ENCODE assay signal across 14 mouse cellular contexts in the genomic region with DNA sequence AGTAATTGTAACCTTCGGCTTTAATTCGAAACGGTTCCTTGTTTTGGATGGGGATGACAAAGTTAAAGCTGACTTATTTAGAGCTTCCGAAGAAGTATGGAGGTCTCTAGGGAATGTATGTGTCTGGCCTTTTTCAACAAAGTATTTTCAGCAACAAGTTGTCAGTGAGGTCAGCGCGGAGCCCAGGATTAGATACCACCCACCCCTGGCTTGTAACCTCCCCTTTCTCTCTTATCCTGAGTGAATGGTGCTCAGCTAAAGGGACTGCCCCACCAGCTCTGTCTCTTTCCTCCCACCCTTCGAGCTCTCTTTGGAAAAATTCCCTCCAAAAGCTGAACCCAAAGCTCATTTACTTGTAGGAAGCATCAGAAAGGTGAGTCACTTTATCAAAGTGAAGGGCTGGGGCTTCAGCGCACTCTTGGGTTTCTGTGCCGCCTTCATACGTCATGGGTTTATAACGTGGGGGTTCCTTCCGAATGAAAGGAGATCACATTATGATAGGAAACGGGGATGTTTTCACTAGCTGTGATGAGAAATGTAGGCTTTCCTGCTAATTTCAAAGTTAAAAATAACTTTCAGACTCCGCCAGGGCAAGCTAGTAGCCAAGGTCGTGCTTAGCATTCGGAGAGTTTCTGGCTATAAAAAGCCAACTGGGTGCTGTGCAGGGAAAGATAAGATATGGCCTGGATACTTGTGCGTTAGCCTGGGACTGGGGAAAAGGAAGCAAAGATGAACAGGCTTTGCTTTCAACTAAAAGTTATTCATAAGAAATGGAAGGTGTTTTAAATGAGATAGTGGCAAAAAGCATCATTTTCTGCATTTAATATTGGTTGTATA. TPM values are rescaled to one million over a fixed set of nuclear protein-coding genes. Genes with fewer than 3 reads are reported as not detected.
A peak's percentile ranks its signal among the peaks of the same experiment; 100 is the strongest.
DNase-seq lines count a peak whose midpoint lies in the region; ATAC-seq and TF ChIP-seq lines count a peak whose summit lies in the region.
"Had no signal": no experiment of that assay in that cellular context is flagged by ENCODE, and none has a peak within 500 bp of the region (broad histone marks: within the 10 kb centered on the region; RNA-seq: fewer than 3 reads in every experiment).

No protein-coding gene starts in this region.

- TF ChIP-seq POLR2A in kidney, adult 2 months (IDR thresholded peaks at IDR 0.05; ENCODE audit: low read depth, low read length): no peak
- TF ChIP-seq POLR2A in MEL (IDR thresholded peaks at IDR 0.05; ENCODE audit: control insufficient read depth in 1 of 2, insufficient read depth in 1 of 2, low read depth in 1 of 2, low read length in 2 of 2, poor library complexity in 1 of 2): no peak

- no peak overlapping the region for H3K9ac ChIP-seq in MEL (ENCODE audit: control insufficient read depth, low read depth, low read length, poor library complexity, severe bottlenecking)
- H3K9ac ChIP-seq in intestine, postnatal 0 days (ENCODE audit: low read depth, low read length): no peak overlapping the region
- H3K9ac ChIP-seq: embryonic facial prominence, embryonic 13.5 days; limb, embryonic 12.5 days had no signal

- TF ChIP-seq RAD21 in MEL (IDR thresholded peaks at IDR 0.05; ENCODE audit: low read depth, low read length): no peak

- TF ChIP-seq EP300 in MEL (IDR thresholded peaks at IDR 0.05; ENCODE audit: low read depth in 1 of 2, low read length in 2 of 2): no peak

- no peak overlapping the region for H3K27ac ChIP-seq in kidney, adult 2 months (ENCODE audit: insufficient read depth, low read depth, low read length)
- H3K27ac ChIP-seq in MEL (ENCODE audit: control insufficient read depth, low read depth, low read length): no peak overlapping the region
- peak overlapping the region; percentile 90 for H3K27ac ChIP-seq in heart, embryonic 10.5 days
- H3K27ac ChIP-seq in intestine, postnatal 0 days (ENCODE audit: low read depth, low read length): no peak overlapping the region
- H3K27ac ChIP-seq: embryonic facial prominence, embryonic 13.5 days; limb, embryonic 12.5 days had no signal

- peak overlapping the region; percentile 45 for H3K4me2 ChIP-seq in intestine, postnatal 0 days (replicated peaks; ENCODE audit: low read depth)
- H3K4me2 ChIP-seq: embryonic facial prominence, embryonic 13.5 days; limb, embryonic 12.5 days had no signal

- H3K4me3 ChIP-seq in kidney, adult 2 months (ENCODE audit: insufficient read depth, low read depth, low read length): peak overlapping the region; percentile 4; the same call in 1 of the 2 replicates
- no peak overlapping the region for H3K4me3 ChIP-seq in MEL (ENCODE audit: control insufficient read depth in 1 of 2, insufficient read depth in 1 of 2, low read depth in 2 of 2, low read length in 2 of 2)
- peak overlapping the region; percentile 59 for H3K4me3 ChIP-seq in heart, embryonic 10.5 days
- peak overlapping the region; percentile 13; the same call in 1 of the 2 replicates for H3K4me3 ChIP-seq in intestine, postnatal 0 days (ENCODE audit: low read depth, low read length)
- H3K4me3 ChIP-seq: embryonic facial prominence, embryonic 13.5 days; limb, embryonic 12.5 days had no signal

- no peaks in the 10 kb centered on the region for H3K79me2 ChIP-seq in MEL (ENCODE audit: control insufficient read depth, insufficient read depth, low read length, poor library complexity)

- TF ChIP-seq CTCF in kidney, adult 2 months (conservative IDR thresholded peaks at IDR 0.05; ENCODE audit: insufficient read depth, insufficient read length, low read depth, low read length): no peak
- TF ChIP-seq CTCF in MEL (IDR thresholded peaks at IDR 0.05 in 2 of 3, conservative IDR thresholded peaks at IDR 0.05 in 1 of 3; ENCODE audit: control insufficient read depth in 1 of 3, insufficient read depth in 1 of 3, low read depth in 2 of 3, low read length in 3 of 3, poor library complexity in 1 of 3, severe bottlenecking in 1 of 3): no peak
- TF ChIP-seq CTCF in intestine, postnatal 0 days (IDR thresholded peaks at IDR 0.05; ENCODE audit: low read depth): no peak

- no peaks in the 10 kb centered on the region for H3K27me3 ChIP-seq in kidney, adult 2 months (replicated peaks; ENCODE audit: control insufficient read depth, insufficient read depth, low read length)
- H3K27me3 ChIP-seq in MEL (ENCODE audit: control insufficient read depth in 1 of 2, insufficient read depth in 2 of 2, low read length in 2 of 2): peaks cover 2 to 6% of the 10 kb centered on the region in 2 experiments
- H3K27me3 ChIP-seq in heart, embryonic 10.5 days (ENCODE audit: insufficient read depth, poor library complexity, severe bottlenecking): no peaks in the 10 kb centered on the region
- no peaks in the 10 kb centered on the region for H3K27me3 ChIP-seq in intestine, postnatal 0 days (replicated peaks; ENCODE audit: control insufficient read depth, insufficient read depth, low read length)
- H3K27me3 ChIP-seq: CH12.LX; embryonic facial prominence, embryonic 13.5 days had no signal

- peak; percentile 7 for DNase-seq in kidney, adult 2 months
- DNase-seq in kidney, adult 18-20 months: no peak
- peak; percentile 40 for DNase-seq in MEL (ENCODE audit: low read depth, low spot score)
- peak; percentile 88 for DNase-seq in heart, embryonic 10.5 days (ENCODE audit: low spot score)
- no peak for DNase-seq in cerebellum, adult 9-10 months
- no peak for DNase-seq in B cell, adult 2 months
- DNase-seq: thymus, postnatal 36 days had no signal

- H3K4me1 ChIP-seq in kidney, adult 2 months (ENCODE audit: control insufficient read depth, insufficient read depth, low read length): 0 out of 2 replicates have a peak, but pooled peaks cover 3% of the 10 kb centered on the region
- peaks cover 4 to 22% of the 10 kb centered on the region in 2 experiments; a peak in 3 of 4 replicates for H3K4me1 ChIP-seq in MEL (ENCODE audit: control insufficient read depth in 1 of 2, insufficient read depth in 2 of 2, low read length in 2 of 2)
- H3K4me1 ChIP-seq in heart, embryonic 10.5 days: peaks cover 27% of the 10 kb centered on the region; the same call in 1 of the 2 replicates
- no peaks in the 10 kb centered on the region for H3K4me1 ChIP-seq in intestine, postnatal 0 days (replicated peaks; ENCODE audit: control insufficient read depth, insufficient read depth, low read length)
- H3K4me1 ChIP-seq: embryonic facial prominence, embryonic 13.5 days had no signal

- 49% methylated on average over 17 of the region's 17 CpGs for WGBS in kidney, adult 2 months
- 21% methylated on average over 17 of the region's 17 CpGs for WGBS in heart, embryonic 10.5 days
- WGBS in intestine, postnatal 0 days: 40% methylated on average over 17 of the region's 17 CpGs

- no peak for ATAC-seq in intestine, postnatal 0 days
- no peak for ATAC-seq in erythroid progenitor cell, adult 5-6 weeks (replicated peaks; ENCODE audit: low FRiP score, poor library complexity, severe bottlenecking)

- no peaks in the 10 kb centered on the region for H3K36me3 ChIP-seq in kidney, adult 2 months (ENCODE audit: control insufficient read depth, insufficient read depth, low read length)
- H3K36me3 ChIP-seq in MEL (ENCODE audit: control insufficient read depth in 1 of 2, insufficient read depth in 2 of 2, low read length in 2 of 2): peaks cover 0 to 8% of the 10 kb centered on the region in 2 experiments; a peak in 2 of 4 replicates
- H3K36me3 ChIP-seq in heart, embryonic 10.5 days: no peaks in the 10 kb centered on the region
- H3K36me3 ChIP-seq in intestine, postnatal 0 days (ENCODE audit: control insufficient read depth, insufficient read depth): no peaks in the 10 kb centered on the region
- H3K36me3 ChIP-seq: embryonic facial prominence, embryonic 13.5 days; limb, embryonic 12.5 days had no signal

- no peaks in the 10 kb centered on the region for H3K9me3 ChIP-seq in MEL (replicated peaks; ENCODE audit: insufficient read depth, low read length)
- H3K9me3 ChIP-seq in heart, embryonic 10.5 days: no peaks in the 10 kb centered on the region
- no peaks in the 10 kb centered on the region for H3K9me3 ChIP-seq in intestine, postnatal 0 days (ENCODE audit: control insufficient read depth)
- H3K9me3 ChIP-seq: embryonic facial prominence, embryonic 13.5 days; limb, embryonic 12.5 days had no signal

TF ChIP-seq in MEL, 35 proteins besides CTCF, POLR2A, EP300 and RAD21:
- no peak for TF ChIP-seq MAX (IDR thresholded peaks at IDR 0.05; ENCODE audit: low read length)
- TF ChIP-seq ELF1 (IDR thresholded peaks at IDR 0.05; ENCODE audit: low read depth, low read length): no peak
- 0 out of 2 replicates have a peak, but pooled peaks have one; percentile 25 for TF ChIP-seq TCF12 (IDR thresholded peaks at IDR 0.05; ENCODE audit: low read depth, low read length)
- TF ChIP-seq ZKSCAN1 (IDR thresholded peaks at IDR 0.05; ENCODE audit: low read depth, low read length): no peak
- no peak for TF ChIP-seq MYB (IDR thresholded peaks at IDR 0.05; ENCODE audit: low read depth, low read length)
- TF ChIP-seq CHD1 (IDR thresholded peaks at IDR 0.05; ENCODE audit: low read depth, low read length): no peak
- TF ChIP-seq TAL1 (IDR thresholded peaks at IDR 0.05; ENCODE audit: low read length): peak; percentile 28; the same call in 1 of the 2 replicates
- peak; percentile 52; the same call in 1 of the 2 replicates for TF ChIP-seq GATA1 (IDR thresholded peaks at IDR 0.05; ENCODE audit: low read depth, low read length)

RNA-seq across cellular contexts. Expression of gene Ctnna3, which starts 27.6 kb away (rescaled TPM):
- polyA plus RNA-seq in kidney, adult 2 months (2012; rRNA removed): 0.09 and 0.15 TPM in 2 replicates
- not detected in 2 replicates for total RNA-seq in MEL (2012; rRNA removed)
- not detected for polyA plus RNA-seq in MEL (2012; ENCODE audit: insufficient read depth in 1 of 2, insufficient read length in 2 of 2, low read depth in 1 of 2, low replicate concordance in 2 of 2, missing spikeins in 1 of 2)
- polyA plus RNA-seq in heart, embryonic 10.5 days (2016; fragmentation: Nextera tagmentation; extraction: Ambion mirVana): 14.2 and 22.7 TPM in 2 replicates
- polyA plus RNA-seq in intestine, postnatal 0 days (2015; fragmentation: Nextera tagmentation; extraction: Ambion mirVana): 0.33 and 0.55 TPM in 2 replicates
- not detected in 2 replicates for total RNA-seq in erythroid progenitor cell, adult 5-6 weeks (2015; ENCODE audit: low replicate concordance)
- total RNA-seq in erythroid progenitor cell, adult 5-6 weeks (2017; ENCODE audit: low replicate concordance): 0.51 TPM in 1 of 2 replicates, not detected in the other

RNA-seq across cellular contexts. Expression of gene Gm7075, which starts 35.9 kb away (rescaled TPM):
- not detected in 2 replicates for polyA plus RNA-seq in kidney, adult 2 months (2012; rRNA removed)
- total RNA-seq in MEL (2012; rRNA removed): not detected in 2 replicates
- polyA plus RNA-seq in MEL (2012; ENCODE audit: insufficient read depth in 1 of 2, insufficient read length in 2 of 2, low read depth in 1 of 2, low replicate concordance in 2 of 2, missing spikeins in 1 of 2): not detected
- polyA plus RNA-seq in heart, embryonic 10.5 days (2016; fragmentation: Nextera tagmentation; extraction: Ambion mirVana): not detected in 2 replicates
- not detected in 2 replicates for polyA plus RNA-seq in intestine, postnatal 0 days (2015; fragmentation: Nextera tagmentation; extraction: Ambion mirVana)
- 14.3 TPM in 1 of 2 replicates, not detected in the other for total RNA-seq in erythroid progenitor cell, adult 5-6 weeks (2015; ENCODE audit: low replicate concordance)
- 5.5 TPM in 1 of 2 replicates, not detected in the other for total RNA-seq in erythroid progenitor cell, adult 5-6 weeks (2017; ENCODE audit: low replicate concordance)
- total RNA-seq: CH12.LX; gastrocnemius, adult 18-20 months had no signal
- polyA plus RNA-seq: embryonic facial prominence, embryonic 13.5 days; limb, embryonic 12.5 days; neural tube, embryonic 11.5 days had no signal

Comparison
In these comparisons a context has a peak if more than half of its experiments do, and no peak if none do; other contexts are left out.
1. DNase-seq: peak in kidney, adult 2 months (single experiment), MEL (single experiment) and heart, embryonic 10.5 days (single experiment); none in kidney, adult 18-20 months (single experiment), cerebellum, adult 9-10 months (single experiment) and B cell, adult 2 months (0 of 2).
2. H3K4me3 ChIP-seq: peak in kidney, adult 2 months (single experiment), heart, embryonic 10.5 days (single experiment) and intestine, postnatal 0 days (single experiment); none in MEL (0 of 2).